Mouse (Mus musculus): Measurements from ENCODE around the gene 1700025G04Rik. TPM values are rescaled to one million over a fixed set of nuclear protein-coding genes. Genes with fewer than 3 reads are reported as not detected.

1700025G04Rik gene
- polyA plus RNA-seq, 1 experiment = 2.2 TPM

DNA sequence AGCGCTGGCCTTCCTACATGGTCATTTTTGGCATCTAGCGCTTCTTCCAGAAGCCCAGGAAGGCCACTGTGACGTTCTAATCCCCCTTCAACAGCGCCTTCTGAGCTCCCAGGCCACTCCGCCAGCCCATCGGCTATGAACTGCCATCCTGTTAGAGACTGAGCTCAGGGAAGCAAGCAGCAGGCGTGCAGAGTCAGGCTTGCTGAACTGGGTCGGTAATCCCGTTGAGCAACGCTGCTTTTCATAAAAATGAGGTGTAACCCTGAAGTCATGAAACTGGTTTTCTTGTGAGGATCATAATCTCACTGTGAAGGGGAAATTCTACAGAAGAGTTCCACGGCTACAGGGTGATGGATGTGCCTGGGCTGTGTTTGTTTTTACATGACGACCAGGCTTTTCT, 28.2 kb downstream of the 1700025G04Rik start:
- 90% methylated on average over 12 of the region's 12 CpGs for WGBS
- no peak overlapping the region for H3K27ac ChIP-seq (ENCODE audit: insufficient read depth, low read depth, low read length)

GRCm38 (mm10) chr1:152060265-152060664, 29.7 kb downstream of the 1700025G04Rik start:
- no peaks in the 10 kb centered on the region for H3K4me1 ChIP-seq (ENCODE audit: control insufficient read depth, insufficient read depth, low read length)
- no peaks in the 10 kb centered on the region for H3K27me3 ChIP-seq (replicated peaks; ENCODE audit: control insufficient read depth, insufficient read depth, low read length)
- H3K36me3 ChIP-seq (ENCODE audit: control insufficient read depth, insufficient read depth, low read length) = no peaks in the 10 kb centered on the region
- no peak for DNase-seq
- no peak overlapping the region for H3K4me3 ChIP-seq (ENCODE audit: insufficient read depth, low read depth, low read length)
- 95% methylated on average over 3 of the region's 3 CpGs for WGBS
- no peak for TF ChIP-seq POLR2A (IDR thresholded peaks at IDR 0.05; ENCODE audit: low read depth, low read length)
- no peak for TF ChIP-seq CTCF (conservative IDR thresholded peaks at IDR 0.05; ENCODE audit: insufficient read depth, insufficient read length, low read depth, low read length)
- no peak overlapping the region for H3K27ac ChIP-seq (ENCODE audit: insufficient read depth, low read depth, low read length)

More for the DNA sequence above, 28.2 kb downstream of the 1700025G04Rik start:
- Histone ChIP-seq H3K4me3 (ENCODE audit: insufficient read depth, low read depth, low read length) (no peak overlapping the region), H3K36me3 (ENCODE audit: control insufficient read depth, insufficient read depth, low read length) (no peaks in the 10 kb centered on the region), H3K27me3 (replicated peaks; ENCODE audit: control insufficient read depth, insufficient read depth, low read length) (no peaks in the 10 kb centered on the region), H3K4me1 (ENCODE audit: control insufficient read depth, insufficient read depth, low read length) (no peaks in the 10 kb centered on the region)
- no peak for DNase-seq
- no peak for TF ChIP-seq CTCF (conservative IDR thresholded peaks at IDR 0.05; ENCODE audit: insufficient read depth, insufficient read length, low read depth, low read length)
- TF ChIP-seq POLR2A (IDR thresholded peaks at IDR 0.05; ENCODE audit: low read depth, low read length) = no peak

DNA sequence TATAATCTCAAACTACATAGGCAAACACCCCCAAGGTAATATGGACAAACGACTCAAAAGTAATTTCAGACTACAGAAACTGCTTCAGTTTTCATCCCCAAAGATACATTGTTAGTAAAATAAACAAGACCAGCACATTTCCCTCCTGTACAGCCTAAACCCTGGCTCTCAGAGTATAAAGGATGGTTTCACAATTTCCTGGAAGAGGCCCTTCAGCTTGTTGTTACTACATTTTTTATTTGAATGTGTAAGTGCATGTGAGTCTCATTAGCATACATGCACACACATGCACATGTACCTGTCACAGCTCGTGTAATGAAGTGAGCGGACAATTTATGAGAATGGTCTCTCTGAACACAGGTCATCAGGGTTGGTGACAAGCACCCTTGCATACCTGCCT, 31.1 kb downstream of the 1700025G04Rik start:
- H3K4me1 ChIP-seq (ENCODE audit: control insufficient read depth, insufficient read depth, low read length) = no peaks in the 10 kb centered on the region
- H3K36me3 ChIP-seq (ENCODE audit: control insufficient read depth, insufficient read depth, low read length) = no peaks in the 10 kb centered on the region
- no peak overlapping the region for H3K27ac ChIP-seq (ENCODE audit: insufficient read depth, low read depth, low read length)
- no peaks in the 10 kb centered on the region for H3K27me3 ChIP-seq (replicated peaks; ENCODE audit: control insufficient read depth, insufficient read depth, low read length)
- WGBS = 85% methylated on average over 3 of the region's 3 CpGs
- no peak for TF ChIP-seq CTCF (conservative IDR thresholded peaks at IDR 0.05; ENCODE audit: insufficient read depth, insufficient read length, low read depth, low read length)
- no peak for TF ChIP-seq POLR2A (IDR thresholded peaks at IDR 0.05; ENCODE audit: low read depth, low read length)
- H3K4me3 ChIP-seq (ENCODE audit: insufficient read depth, low read depth, low read length) = no peak overlapping the region
- DNase-seq = no peak

DNA sequence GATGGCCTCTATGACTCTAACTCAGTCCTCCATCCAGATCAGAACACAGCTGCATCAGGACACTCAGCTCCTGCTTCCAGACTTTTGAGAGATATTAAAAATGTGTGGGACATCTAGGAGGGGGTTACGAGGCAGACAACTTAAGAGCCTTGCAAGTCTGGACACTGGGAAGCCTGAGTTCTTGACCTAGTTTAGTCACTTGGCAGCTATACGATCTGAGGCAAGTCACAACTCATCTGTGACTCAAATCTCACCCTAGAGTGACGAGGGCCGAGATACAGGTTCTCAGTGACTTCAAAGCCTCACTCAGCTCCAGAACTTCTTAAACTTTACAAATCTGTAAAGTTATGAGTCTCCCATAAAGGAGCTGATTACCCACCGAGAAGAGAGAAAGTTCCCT, 36.8 kb downstream of the 1700025G04Rik start:
- Histone ChIP-seq H3K4me3 (ENCODE audit: insufficient read depth, low read depth, low read length) (no peak overlapping the region), H3K27ac (ENCODE audit: insufficient read depth, low read depth, low read length) (no peak overlapping the region), H3K27me3 (replicated peaks; ENCODE audit: control insufficient read depth, insufficient read depth, low read length) (no peaks in the 10 kb centered on the region), H3K36me3 (ENCODE audit: control insufficient read depth, insufficient read depth, low read length) (no peaks in the 10 kb centered on the region), H3K4me1 (ENCODE audit: control insufficient read depth, insufficient read depth, low read length) (no peaks in the 10 kb centered on the region)
- TF ChIP-seq POLR2A (IDR thresholded peaks at IDR 0.05; ENCODE audit: low read depth, low read length) (no peak), CTCF (conservative IDR thresholded peaks at IDR 0.05; ENCODE audit: insufficient read depth, insufficient read length, low read depth, low read length) (no peak)
- DNase-seq = no peak
- WGBS = 72% methylated on average over 5 of the region's 5 CpGs

GRCm38 (mm10) chr1:152051858-152052257, 38.1 kb downstream of the 1700025G04Rik start:
- WGBS = 50% methylated on average over 9 of the region's 9 CpGs
- H3K4me1 ChIP-seq (ENCODE audit: control insufficient read depth, insufficient read depth, low read length) = no peaks in the 10 kb centered on the region
- DNase-seq = peak; percentile 57
- H3K36me3 ChIP-seq (ENCODE audit: control insufficient read depth, insufficient read depth, low read length) = no peaks in the 10 kb centered on the region
- H3K27me3 ChIP-seq (replicated peaks; ENCODE audit: control insufficient read depth, insufficient read depth, low read length) = no peaks in the 10 kb centered on the region
- no peak overlapping the region for H3K4me3 ChIP-seq (ENCODE audit: insufficient read depth, low read depth, low read length)
- TF ChIP-seq POLR2A (IDR thresholded peaks at IDR 0.05; ENCODE audit: low read depth, low read length) (no peak), CTCF (conservative IDR thresholded peaks at IDR 0.05; ENCODE audit: insufficient read depth, insufficient read length, low read depth, low read length) (no peak)
- 0 out of 2 replicates have a peak overlapping the region, but pooled peaks have one; percentile 8 for H3K27ac ChIP-seq (ENCODE audit: insufficient read depth, low read depth, low read length)

DNA sequence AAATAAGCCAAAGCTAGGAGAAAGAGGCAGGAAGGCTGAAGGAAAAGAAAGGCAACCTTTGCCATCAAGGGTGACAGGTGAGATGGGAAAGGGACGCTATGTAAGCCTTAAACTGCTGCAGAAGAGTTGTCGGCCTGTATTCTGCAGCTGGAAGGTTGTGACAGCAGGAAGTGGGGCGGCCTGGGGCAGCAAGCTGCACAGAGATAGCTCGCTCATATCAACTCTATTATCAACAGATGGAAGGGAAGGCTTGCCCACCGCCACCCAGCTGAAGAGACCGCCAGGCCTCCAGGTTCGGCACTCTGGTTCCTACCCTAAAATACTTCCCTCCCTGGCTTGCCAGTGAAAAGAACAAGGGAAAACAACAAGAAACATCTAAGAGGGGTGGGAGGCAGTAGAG, 39.9 kb downstream of the 1700025G04Rik start:
- no peak for TF ChIP-seq CTCF (conservative IDR thresholded peaks at IDR 0.05; ENCODE audit: insufficient read depth, insufficient read length, low read depth, low read length)
- TF ChIP-seq POLR2A (IDR thresholded peaks at IDR 0.05; ENCODE audit: low read depth, low read length) = no peak
- H3K36me3 ChIP-seq (ENCODE audit: control insufficient read depth, insufficient read depth, low read length) = no peaks in the 10 kb centered on the region
- WGBS = 95% methylated on average over 7 of the region's 7 CpGs
- no peak overlapping the region for H3K27ac ChIP-seq (ENCODE audit: insufficient read depth, low read depth, low read length)
- DNase-seq = no peak
- no peaks in the 10 kb centered on the region for H3K4me1 ChIP-seq (ENCODE audit: control insufficient read depth, insufficient read depth, low read length)
- H3K4me3 ChIP-seq (ENCODE audit: insufficient read depth, low read depth, low read length) = no peak overlapping the region
- H3K27me3 ChIP-seq (replicated peaks; ENCODE audit: control insufficient read depth, insufficient read depth, low read length) = no peaks in the 10 kb centered on the region

- Histone ChIP-seq H3K36me3 (ENCODE audit: control insufficient read depth, insufficient read depth, low read length) (no peaks in the 10 kb centered on the region), H3K4me1 (ENCODE audit: control insufficient read depth, insufficient read depth, low read length) (no peaks in the 10 kb centered on the region), H3K27ac (ENCODE audit: insufficient read depth, low read depth, low read length) (no peak overlapping the region), H3K4me3 (ENCODE audit: insufficient read depth, low read depth, low read length) (no peak overlapping the region), H3K27me3 (replicated peaks; ENCODE audit: control insufficient read depth, insufficient read depth, low read length) (no peaks in the 10 kb centered on the region)
- 79% methylated on average over 4 of the region's 4 CpGs for WGBS
- TF ChIP-seq POLR2A (IDR thresholded peaks at IDR 0.05; ENCODE audit: low read depth, low read length) (no peak), CTCF (conservative IDR thresholded peaks at IDR 0.05; ENCODE audit: insufficient read depth, insufficient read length, low read depth, low read length) (no peak)
- DNase-seq = no peak
Measured at GRCm38 (mm10) chr1:152048291-152048690, 41.6 kb downstream of the 1700025G04Rik start.
